Mouse (Mus musculus): Measurements from ENCODE around the gene Azin2.

Azin2 gene

GRCm38 (mm10) chr4:128977217-128977616 lies 15.0 kb upstream of the Azin2 start:
- DNase-seq (ENCODE audit: low read depth, low spot score) = no peak

DNA sequence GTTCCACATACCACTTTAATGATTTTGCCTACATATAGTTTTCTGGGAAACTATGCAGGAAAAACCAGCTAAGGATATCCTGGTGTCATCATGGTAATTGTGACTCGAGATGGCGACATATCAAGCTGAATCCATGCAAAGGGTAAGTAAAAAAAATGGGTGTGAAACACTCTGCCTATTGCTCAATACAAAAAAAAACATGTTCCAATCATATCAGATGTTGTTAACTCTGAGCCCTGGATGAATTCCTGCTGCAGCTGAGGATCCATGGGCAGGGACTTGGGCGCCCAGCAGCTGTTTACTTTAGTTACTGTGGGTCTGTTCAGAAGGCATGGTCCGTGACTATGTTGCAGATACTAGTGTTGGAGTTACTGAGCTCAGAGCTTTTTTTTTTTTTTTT lies 14.3 kb upstream of the Azin2 start:
- DNase-seq (ENCODE audit: low read depth, low spot score) = no peak

DNA sequence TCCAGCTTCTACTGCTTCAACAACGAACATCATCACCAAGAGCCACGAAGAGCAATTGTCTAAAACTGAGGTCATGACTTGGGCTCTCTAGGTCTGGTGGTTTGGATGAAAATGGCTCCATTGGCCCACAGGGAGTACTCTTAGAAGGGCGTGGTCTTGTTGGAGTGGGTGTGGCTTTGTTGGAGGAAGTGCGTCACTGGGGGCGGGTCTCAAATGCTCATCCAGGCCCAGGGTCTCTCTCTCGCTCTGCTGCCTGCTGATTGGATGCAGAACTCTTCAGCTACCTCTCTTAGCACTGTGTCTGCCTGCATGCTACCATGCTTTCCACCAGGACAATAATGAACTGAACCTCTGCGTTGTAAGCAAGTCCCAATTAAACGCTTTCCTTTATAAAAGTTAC lies 12.4 kb upstream of the Azin2 start:
- no peak for DNase-seq (ENCODE audit: low read depth, low spot score)

GRCm38 (mm10) chr4:128971065-128971694 lies 8.9 kb upstream of the Azin2 start:
- peak; percentile 79 for DNase-seq (ENCODE audit: low read depth, low spot score)

DNA sequence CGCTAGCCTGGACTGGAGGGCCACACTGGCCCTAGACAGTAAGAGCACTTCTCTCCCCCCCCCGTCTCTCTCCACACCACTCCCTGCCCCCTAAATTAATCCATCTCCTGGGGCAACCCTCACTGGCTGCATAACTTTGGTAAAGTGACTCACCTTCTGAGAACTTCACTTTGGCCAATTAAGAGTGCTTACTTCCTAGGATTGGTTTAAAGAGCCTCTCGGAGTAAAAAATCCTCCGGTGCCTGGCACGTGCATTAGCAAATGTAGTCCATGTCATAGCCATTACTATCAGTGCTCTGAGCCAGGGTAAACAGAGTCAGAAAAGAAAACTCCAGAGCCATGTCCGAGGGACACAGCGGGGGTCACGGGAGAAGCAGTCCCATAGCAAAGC lies 8.2 kb upstream of the Azin2 start:
- DNase-seq (ENCODE audit: low read depth, low spot score) = peak; percentile 75

GRCm38 (mm10) chr4:128969607-128970416 lies 7.6 kb upstream of the Azin2 start:
- DNase-seq (ENCODE audit: low read depth, low spot score) = peak; percentile 54

- DNase-seq (ENCODE audit: low read depth, low spot score) = no peak
Observed at GRCm38 (mm10) chr4:128969081-128969480, 6.8 kb upstream of the Azin2 start.

DNA sequence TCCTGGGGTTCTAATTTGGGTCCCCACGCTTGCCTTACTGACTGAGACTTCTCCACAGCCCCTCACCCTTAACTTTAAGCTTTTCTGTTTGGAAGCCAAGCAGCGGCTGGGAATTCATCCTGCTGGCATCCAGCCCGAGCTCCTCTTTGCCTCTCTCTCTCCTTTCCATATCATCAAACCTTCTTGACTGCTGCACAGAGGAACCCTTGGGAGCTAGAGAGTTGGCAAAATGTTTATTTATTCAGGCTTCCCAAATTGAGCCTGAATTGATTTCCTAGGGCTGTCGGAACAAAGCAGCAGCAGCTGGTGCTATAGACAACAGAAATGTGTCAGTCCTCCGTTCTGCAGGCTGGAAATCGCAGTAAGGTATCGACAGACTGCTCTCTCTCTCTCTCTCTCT lies 4.5 kb upstream of the Azin2 start:
- no peak for DNase-seq (ENCODE audit: low read depth, low spot score)

DNA sequence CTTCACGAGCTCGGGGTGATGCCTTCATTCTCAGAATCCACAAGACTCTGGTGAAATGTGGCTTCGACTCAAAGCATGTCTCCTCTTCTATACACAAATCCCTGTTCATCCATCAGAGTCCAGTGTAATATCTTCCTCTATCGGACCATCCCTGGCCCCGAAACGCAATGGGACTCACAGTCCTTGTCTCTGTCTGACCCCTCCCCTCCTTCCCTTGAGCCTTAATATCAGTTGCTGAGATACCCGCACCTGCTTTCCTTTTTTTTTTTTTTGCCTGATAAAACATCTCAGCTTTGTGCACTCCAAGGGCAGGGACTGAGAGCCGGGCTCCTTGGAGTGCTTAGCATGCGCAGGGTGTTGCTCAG lies 666 bp upstream of the Azin2 start:
- no peak for DNase-seq (ENCODE audit: low read depth, low spot score)

DNA sequence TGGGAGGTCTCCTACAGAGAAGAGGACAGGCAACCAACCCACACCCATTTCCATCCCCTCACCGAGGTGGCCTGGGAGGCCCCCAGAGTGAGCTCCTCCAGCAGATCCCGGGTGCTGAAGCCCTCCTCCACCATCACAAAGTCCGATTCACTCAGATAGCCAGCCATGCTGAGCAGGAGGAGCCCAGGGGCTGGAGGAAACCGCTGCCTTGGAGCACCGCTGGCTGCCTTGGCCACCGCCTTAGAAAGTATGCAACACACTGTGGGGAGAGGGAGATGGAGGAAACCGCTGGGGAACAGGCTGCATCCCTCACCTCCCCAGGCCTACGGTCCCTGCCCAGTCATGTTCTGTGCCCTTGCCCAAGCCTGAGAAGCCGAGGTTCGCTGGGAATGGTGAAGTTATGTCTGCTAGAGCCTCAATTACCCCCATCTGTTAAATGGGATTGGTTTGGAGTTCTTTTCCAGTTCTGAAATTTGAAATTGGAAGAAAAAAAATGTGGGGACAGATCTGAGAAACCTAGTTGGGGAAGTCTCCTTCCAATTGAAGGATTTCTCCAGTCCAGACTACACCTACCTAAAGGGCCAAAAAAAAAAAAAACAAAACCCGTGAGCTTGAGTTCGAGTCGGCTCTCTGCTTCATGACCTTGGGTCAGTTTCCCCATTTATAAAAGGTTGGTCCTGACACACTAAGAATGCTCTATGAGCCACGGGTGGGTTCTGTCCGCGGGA lies 777 bp downstream of the Azin2 start:
- peak; percentile 29 for DNase-seq (ENCODE audit: low read depth, low spot score)

DNA sequence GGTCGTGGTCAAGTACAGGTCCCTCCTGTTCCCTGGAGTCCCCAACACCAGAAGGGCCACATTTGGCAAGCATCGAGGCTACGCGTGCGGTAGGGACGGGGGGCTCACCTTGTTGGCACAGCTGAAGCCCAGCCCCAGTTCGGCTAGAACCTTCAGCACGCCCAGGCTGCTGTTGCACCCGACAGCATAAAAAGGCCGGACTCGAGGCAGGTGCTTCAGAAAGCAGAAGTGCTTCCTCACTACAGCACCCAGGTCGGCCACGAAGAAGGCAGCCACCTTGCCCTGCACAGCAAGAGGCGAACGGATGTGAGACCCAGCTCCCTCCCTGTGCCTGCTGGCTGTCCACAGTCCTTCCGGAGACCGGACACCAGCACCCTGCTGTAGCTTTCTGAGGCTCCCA lies 2.6 kb downstream of the Azin2 start:
- no peak for DNase-seq (ENCODE audit: low read depth, low spot score)

DNA sequence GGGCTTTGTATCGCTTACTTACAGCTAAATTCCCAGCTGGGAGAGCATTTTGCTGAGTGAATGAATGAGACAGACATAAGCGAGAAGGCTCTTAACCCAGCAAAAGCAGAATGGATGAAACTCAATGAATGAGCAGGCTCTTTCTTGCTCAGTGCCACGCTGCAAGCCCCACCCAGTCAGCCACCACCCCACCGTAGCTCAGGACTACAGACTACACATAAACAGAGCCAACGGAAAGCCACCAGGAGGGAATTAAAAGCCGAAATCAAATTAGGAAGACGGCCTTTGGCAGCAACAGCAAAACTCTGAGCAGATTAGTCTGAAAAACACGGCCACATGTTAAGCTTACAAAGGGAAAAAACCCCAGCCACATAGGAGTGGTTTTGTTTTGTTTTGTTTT lies 3.4 kb downstream of the Azin2 start:
- DNase-seq (ENCODE audit: low read depth, low spot score) = no peak

GRCm38 (mm10) chr4:128958156-128958555 lies 4.1 kb downstream of the Azin2 start:
- DNase-seq (ENCODE audit: low read depth, low spot score) = no peak

GRCm38 (mm10) chr4:128957155-128957911 lies 4.9 kb downstream of the Azin2 start:
- peak; percentile 90 for DNase-seq (ENCODE audit: low read depth, low spot score)

- no peak for DNase-seq (ENCODE audit: low read depth, low spot score)
Observed at GRCm38 (mm10) chr4:128953851-128954250, 8.4 kb downstream of the Azin2 start.

GRCm38 (mm10) chr4:128950461-128950860 lies 11.8 kb downstream of the Azin2 start:
- peak; percentile 55 for DNase-seq (ENCODE audit: low read depth, low spot score)

- no peak for DNase-seq (ENCODE audit: low read depth, low spot score)
Observed at GRCm38 (mm10) chr4:128949470-128950005, 12.7 kb downstream of the Azin2 start.

GRCm38 (mm10) chr4:128948137-128948674 lies 14.0 kb downstream of the Azin2 start:
- DNase-seq (ENCODE audit: low read depth, low spot score) = peak; percentile 60

DNA sequence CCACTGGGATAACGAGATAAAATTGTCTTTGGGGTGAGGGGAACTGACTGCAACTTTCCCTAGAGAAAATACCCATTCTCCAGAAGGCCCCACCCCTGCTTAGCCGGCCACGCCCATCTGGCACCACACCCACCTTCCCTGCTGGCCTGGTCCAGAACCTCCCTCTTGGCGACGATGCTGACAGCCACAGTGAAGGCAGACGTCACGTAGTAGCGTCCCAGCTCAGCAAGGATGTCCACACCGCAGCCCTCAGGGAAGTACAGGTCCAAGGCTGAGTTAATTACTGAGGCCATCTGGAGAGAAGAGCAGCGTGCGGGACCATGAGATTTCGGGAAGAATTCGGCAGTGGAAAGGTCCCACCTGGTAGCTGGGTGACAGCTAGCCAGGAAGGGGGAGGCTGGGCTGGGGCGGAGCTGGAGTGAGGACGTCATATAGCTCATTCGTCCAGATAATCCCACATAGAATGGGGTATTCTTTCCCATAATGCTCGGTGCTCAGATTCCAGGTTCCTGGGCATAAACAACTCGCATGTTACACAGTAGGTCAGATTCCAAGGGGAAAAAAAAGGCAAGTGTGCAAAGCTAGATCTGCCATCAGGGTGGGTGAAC lies 14.8 kb downstream of the Azin2 start:
- no peak for DNase-seq (ENCODE audit: low read depth, low spot score)

DNA sequence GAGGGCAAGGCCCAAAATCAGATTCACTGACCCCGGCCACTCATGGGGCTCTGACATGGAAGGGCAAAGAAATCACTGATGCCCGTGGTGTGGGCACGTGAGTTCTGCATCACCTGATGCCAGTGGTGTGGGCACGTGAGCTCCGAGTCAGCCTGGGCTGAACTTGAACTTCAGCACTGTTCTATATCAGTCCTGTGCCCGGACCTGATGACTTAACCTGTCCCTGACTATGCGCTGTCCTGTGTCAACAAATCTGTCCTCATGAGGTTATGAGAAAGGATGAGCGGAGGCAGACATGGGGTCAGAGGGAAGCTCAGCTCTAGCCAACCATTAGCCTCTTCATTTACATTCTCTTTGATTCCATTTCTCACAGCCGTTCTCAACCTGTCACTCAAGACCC lies 15.5 kb downstream of the Azin2 start:
- no peak for DNase-seq (ENCODE audit: low read depth, low spot score)

DNA sequence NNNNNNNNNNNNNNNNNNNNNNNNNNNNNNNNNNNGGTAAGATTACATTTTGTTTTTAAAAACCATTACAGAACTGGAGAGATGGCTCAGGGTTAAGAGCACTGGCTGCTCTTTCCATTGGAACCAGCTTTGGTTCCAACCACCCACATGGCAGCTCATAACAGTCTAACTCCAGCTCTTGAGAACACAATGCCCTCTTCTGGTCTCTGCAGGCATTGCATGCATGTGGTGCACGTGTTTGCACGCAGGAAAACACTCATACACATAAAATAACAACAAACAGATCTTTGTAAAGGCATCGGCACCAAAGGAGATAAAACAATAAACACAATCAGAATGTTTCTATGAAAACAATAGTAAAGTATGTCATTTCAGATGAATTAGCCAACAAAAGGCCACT lies 19.9 kb downstream of the Azin2 start:
- DNase-seq (ENCODE audit: low read depth, low spot score) = no peak
